Mouse (Mus musculus): ENCODE measurements around the gene Sumo3. TPM values are rescaled to one million over a fixed set of nuclear protein-coding genes. Genes with fewer than 3 reads are reported as not detected.

Gene Sumo3
- polyA plus RNA-seq, 1 experiment from 2014 or later: 326 TPM

MicroRNAs within 50 kb of the gene (microRNA counts, 519-probe panel; counts per million panel counts)
- microRNA mmu-miR-1930: not detected

Small RNA genes lying within 50 kb of the gene (microRNA-seq; reads per million reads assigned to microRNA genes)
- gene Mir1930: 25.2 reads per million, percentile 36 among the genes with 10 or more reads in this experiment

Other genes starting within 250 kb of the Sumo3 start
- 8.3 and 8.4 TPM in 2 replicates for gene Adarb1, start 187.8 kb upstream of the Sumo3 start, polyA plus RNA-seq (2016; fragmentation: Nextera tagmentation; extraction: Ambion mirVana)
- 39.4 and 44.1 TPM in 2 replicates for gene Fam207a, start 90.3 kb upstream of the Sumo3 start, polyA plus RNA-seq (2016; fragmentation: Nextera tagmentation; extraction: Ambion mirVana)
- 0.64 and 0.74 TPM in 2 replicates for gene Itgb2, start 75.8 kb upstream of the Sumo3 start, polyA plus RNA-seq (2016; fragmentation: Nextera tagmentation; extraction: Ambion mirVana)
- gene Pttg1ip, start 24.4 kb upstream of the Sumo3 start, polyA plus RNA-seq (2016; fragmentation: Nextera tagmentation; extraction: Ambion mirVana): 61.9 and 64.6 TPM in 2 replicates
- gene Gm49325, start 100 bp downstream of the Sumo3 start, polyA plus RNA-seq (2016; fragmentation: Nextera tagmentation; extraction: Ambion mirVana): 15.7 and 23.4 TPM in 2 replicates
- 87.0 and 92.7 TPM in 2 replicates for gene Ube2g2, start 16.2 kb downstream of the Sumo3 start, polyA plus RNA-seq (2016; fragmentation: Nextera tagmentation; extraction: Ambion mirVana)
- gene Tspear, start 80.5 kb downstream of the Sumo3 start, polyA plus RNA-seq (2016; fragmentation: Nextera tagmentation; extraction: Ambion mirVana): 0.46 and 0.92 TPM in 2 replicates
- not detected in 2 replicates for gene Gm19402, start 84.7 kb downstream of the Sumo3 start, polyA plus RNA-seq (2016; fragmentation: Nextera tagmentation; extraction: Ambion mirVana)
- gene Gm9508, start 91.1 kb downstream of the Sumo3 start, polyA plus RNA-seq (2016; fragmentation: Nextera tagmentation; extraction: Ambion mirVana): not detected in 2 replicates
- gene Gm10272, start 100.5 kb downstream of the Sumo3 start, polyA plus RNA-seq (2016; fragmentation: Nextera tagmentation; extraction: Ambion mirVana): not detected in 2 replicates
- not detected in 2 replicates for gene Gm10024, start 105.4 kb downstream of the Sumo3 start, polyA plus RNA-seq (2016; fragmentation: Nextera tagmentation; extraction: Ambion mirVana)
- gene Gm10142, start 109.7 kb downstream of the Sumo3 start, polyA plus RNA-seq (2016; fragmentation: Nextera tagmentation; extraction: Ambion mirVana): not detected in 2 replicates
- not detected in 2 replicates for gene Krtap12-1, start 114.5 kb downstream of the Sumo3 start, polyA plus RNA-seq (2016; fragmentation: Nextera tagmentation; extraction: Ambion mirVana)
- gene Gm10100, start 120.4 kb downstream of the Sumo3 start, polyA plus RNA-seq (2016; fragmentation: Nextera tagmentation; extraction: Ambion mirVana): not detected in 2 replicates
- gene Gm18596, start 136.5 kb downstream of the Sumo3 start, polyA plus RNA-seq (2016; fragmentation: Nextera tagmentation; extraction: Ambion mirVana): not detected in 2 replicates
- not detected in 2 replicates for gene Gm9736, start 145.3 kb downstream of the Sumo3 start, polyA plus RNA-seq (2016; fragmentation: Nextera tagmentation; extraction: Ambion mirVana)
- gene Gm3233, start 153.6 kb downstream of the Sumo3 start, polyA plus RNA-seq (2016; fragmentation: Nextera tagmentation; extraction: Ambion mirVana): not detected in 2 replicates
- gene Gm3238, start 165.2 kb downstream of the Sumo3 start, polyA plus RNA-seq (2016; fragmentation: Nextera tagmentation; extraction: Ambion mirVana): not detected in 2 replicates
- not detected in 2 replicates for gene Gm7138, start 170.8 kb downstream of the Sumo3 start, polyA plus RNA-seq (2016; fragmentation: Nextera tagmentation; extraction: Ambion mirVana)
- not detected in 2 replicates for gene Gm3250, start 176.4 kb downstream of the Sumo3 start, polyA plus RNA-seq (2016; fragmentation: Nextera tagmentation; extraction: Ambion mirVana)
- not detected in 2 replicates for gene Gm7137, start 182.1 kb downstream of the Sumo3 start, polyA plus RNA-seq (2016; fragmentation: Nextera tagmentation; extraction: Ambion mirVana)
- gene Gm9639, start 189.0 kb downstream of the Sumo3 start, polyA plus RNA-seq (2016; fragmentation: Nextera tagmentation; extraction: Ambion mirVana): not detected in 2 replicates
- not detected in 2 replicates for gene Gm19668, start 193.0 kb downstream of the Sumo3 start, polyA plus RNA-seq (2016; fragmentation: Nextera tagmentation; extraction: Ambion mirVana)
- gene Gm9507, start 205.7 kb downstream of the Sumo3 start, polyA plus RNA-seq (2016; fragmentation: Nextera tagmentation; extraction: Ambion mirVana): not detected in 2 replicates
- not detected in 2 replicates for gene Gm2696, start 208.6 kb downstream of the Sumo3 start, polyA plus RNA-seq (2016; fragmentation: Nextera tagmentation; extraction: Ambion mirVana)
- gene Krtap10-4, start 221.0 kb downstream of the Sumo3 start, polyA plus RNA-seq (2016; fragmentation: Nextera tagmentation; extraction: Ambion mirVana): not detected in 2 replicates
- not detected in 2 replicates for gene Krtap10-10, start 229.8 kb downstream of the Sumo3 start, polyA plus RNA-seq (2016; fragmentation: Nextera tagmentation; extraction: Ambion mirVana)
- gene Gm36176, start 240.7 kb downstream of the Sumo3 start, polyA plus RNA-seq (2016; fragmentation: Nextera tagmentation; extraction: Ambion mirVana): not detected in 2 replicates
- not detected in 2 replicates for gene Gm10318, start 246.8 kb downstream of the Sumo3 start, polyA plus RNA-seq (2016; fragmentation: Nextera tagmentation; extraction: Ambion mirVana)

Measured in forebrain, embryonic 12.5 days (tissue).